Comparison of ENCODE assay signal across 22 mouse cellular contexts in genomic region chr3:26916607-26917006, GRCm38 (mm10).
A peak's percentile ranks its signal among the peaks of the same experiment; 100 is the strongest.
DNase-seq lines count a peak whose midpoint lies in the region; ATAC-seq and TF ChIP-seq lines count a peak whose summit lies in the region.
"Had no signal": no experiment of that assay in that cellular context is flagged by ENCODE, and none has a peak within 500 bp of the region (broad histone marks: within the 10 kb centered on the region; RNA-seq: fewer than 3 reads in every experiment).

No protein-coding gene starts in this region.

- peaks cover 1% of the 10 kb centered on the region for H3K9me3 ChIP-seq in megakaryocyte, embryonic 14.5 days
- H3K9me3 ChIP-seq in CH12.LX (replicated peaks; ENCODE audit: low read length): no peaks in the 10 kb centered on the region
- H3K9me3 ChIP-seq in MEL (replicated peaks; ENCODE audit: insufficient read depth, low read length): no peaks in the 10 kb centered on the region
- no peaks in the 10 kb centered on the region for H3K9me3 ChIP-seq in forebrain, embryonic 14.5 days (replicated peaks; ENCODE audit: control insufficient read depth, low read length)
- no peaks in the 10 kb centered on the region for H3K9me3 ChIP-seq in kidney, embryonic 15.5 days (replicated peaks)
- H3K9me3 ChIP-seq: G1E had no signal

- H3K4me3 ChIP-seq in megakaryocyte, embryonic 14.5 days (replicated peaks): peak overlapping the region; percentile 16
- H3K4me3 ChIP-seq in CH12.LX (replicated peaks in 1 of 3; ENCODE audit: low read depth in 2 of 3, low read length in 2 of 3, poor library complexity in 1 of 3): no peak overlapping the region
- H3K4me3 ChIP-seq in MEL (ENCODE audit: control insufficient read depth in 1 of 2, insufficient read depth in 1 of 2, low read depth in 2 of 2, low read length in 2 of 2): no peak overlapping the region
- no peak overlapping the region for H3K4me3 ChIP-seq in forebrain, embryonic 14.5 days (ENCODE audit: low read depth, low read length)
- H3K4me3 ChIP-seq in kidney, embryonic 15.5 days (replicated peaks): no peak overlapping the region

- no peak for TF ChIP-seq POLR2A in CH12.LX (IDR thresholded peaks at IDR 0.05; ENCODE audit: low read depth, low read length)
- no peak for TF ChIP-seq POLR2A in MEL (IDR thresholded peaks at IDR 0.05; ENCODE audit: control insufficient read depth in 1 of 2, insufficient read depth in 1 of 2, low read depth in 1 of 2, low read length in 2 of 2, poor library complexity in 1 of 2)

- WGBS in forebrain, embryonic 14.5 days: 79% methylated on average over 1 of the region's 1 CpGs
- 64% methylated on average over 1 of the region's 1 CpGs for WGBS in kidney, embryonic 15.5 days

- DNase-seq in CH12.LX (ENCODE audit: extremely low read depth) (peak; percentile 51), MEL (ENCODE audit: low read depth, low spot score) (no peak)
- no peak for DNase-seq in forebrain, embryonic 14.5 days (ENCODE audit: low spot score)
- DNase-seq: adrenal gland, adult 2 months; adrenal gland, adult 8-10 months; adrenal gland, postnatal 10 days; adrenal gland, postnatal 14 days; adrenal gland, postnatal 25 days; adrenal gland, postnatal 36 days; B cell, adult 2 months; cerebellum, adult 11 months; cerebellum, adult 11-12 months; cerebellum, adult 18-20 months; cerebellum, adult 2 months; cerebellum, adult 8-10 months had no signal

- H3K27ac ChIP-seq in CH12.LX (ENCODE audit: insufficient read depth, low read depth): no peak overlapping the region
- no peak overlapping the region for H3K27ac ChIP-seq in MEL (ENCODE audit: control insufficient read depth, low read depth, low read length)
- H3K27ac ChIP-seq in forebrain, embryonic 14.5 days (ENCODE audit: low read depth, low read length): no peak overlapping the region
- no peak overlapping the region for H3K27ac ChIP-seq in kidney, embryonic 15.5 days

- no peak overlapping the region for H3K4me2 ChIP-seq in CH12.LX (ENCODE audit: insufficient read depth, low read depth, poor library complexity, severe bottlenecking)
- no peak overlapping the region for H3K4me2 ChIP-seq in forebrain, embryonic 14.5 days (ENCODE audit: low read length)
- H3K4me2 ChIP-seq in kidney, embryonic 15.5 days: no peak overlapping the region

- H3K27me3 ChIP-seq in megakaryocyte, embryonic 14.5 days (replicated peaks): no peaks in the 10 kb centered on the region
- H3K27me3 ChIP-seq in CH12.LX (replicated peaks): no peaks in the 10 kb centered on the region
- no peaks in the 10 kb centered on the region for H3K27me3 ChIP-seq in MEL (ENCODE audit: control insufficient read depth in 1 of 2, insufficient read depth in 2 of 2, low read length in 2 of 2)
- no peaks in the 10 kb centered on the region for H3K27me3 ChIP-seq in forebrain, embryonic 14.5 days (replicated peaks; ENCODE audit: control insufficient read depth, insufficient read depth, low read length)
- H3K27me3 ChIP-seq in kidney, embryonic 15.5 days: no peaks in the 10 kb centered on the region

- TF ChIP-seq EP300 in CH12.LX (IDR thresholded peaks at IDR 0.05; ENCODE audit: low read length) (peak; percentile 83), MEL (IDR thresholded peaks at IDR 0.05; ENCODE audit: low read depth in 1 of 2, low read length in 2 of 2) (no peak)

- no peaks in the 10 kb centered on the region for H3K79me2 ChIP-seq in CH12.LX (replicated peaks; ENCODE audit: control insufficient read depth, extremely low read depth, insufficient read depth, poor library complexity, severe bottlenecking)
- no peaks in the 10 kb centered on the region for H3K79me2 ChIP-seq in MEL (ENCODE audit: control insufficient read depth, insufficient read depth, low read length, poor library complexity)

- no peak for TF ChIP-seq RAD21 in CH12.LX (IDR thresholded peaks at IDR 0.05; ENCODE audit: low read depth, low read length)
- TF ChIP-seq RAD21 in MEL (IDR thresholded peaks at IDR 0.05; ENCODE audit: low read depth, low read length): no peak

- H3K9ac ChIP-seq in CH12.LX (ENCODE audit: insufficient read depth, low read depth) (no peak overlapping the region), MEL (ENCODE audit: control insufficient read depth, low read depth, low read length, poor library complexity, severe bottlenecking) (no peak overlapping the region)
- H3K9ac ChIP-seq in forebrain, embryonic 14.5 days (ENCODE audit: low read length): no peak overlapping the region
- no peak overlapping the region for H3K9ac ChIP-seq in kidney, embryonic 15.5 days

- ATAC-seq in megakaryocyte, adult 5-6 weeks (ENCODE audit: poor library complexity, severe bottlenecking): no peak
- no peak for ATAC-seq in forebrain, embryonic 14.5 days
- no peak for ATAC-seq in kidney, embryonic 15.5 days (replicated peaks; ENCODE audit: low FRiP score)
- ATAC-seq: activated CD4-positive, CD25-positive, alpha-beta regulatory T cell, adult 4 months; CD4-positive, CD25-positive, alpha-beta regulatory T cell, adult 4 months; Patski had no signal

- TF ChIP-seq CTCF in CH12.LX (conservative IDR thresholded peaks at IDR 0.05 in 1 of 2, IDR thresholded peaks at IDR 0.05 in 1 of 2; ENCODE audit: low read depth in 2 of 2, low read length in 2 of 2) (no peak), MEL (IDR thresholded peaks at IDR 0.05 in 2 of 3, conservative IDR thresholded peaks at IDR 0.05 in 1 of 3; ENCODE audit: control insufficient read depth in 1 of 3, insufficient read depth in 1 of 3, low read depth in 2 of 3, low read length in 3 of 3, poor library complexity in 1 of 3, severe bottlenecking in 1 of 3) (no peak)

- H3K36me3 ChIP-seq in megakaryocyte, embryonic 14.5 days (replicated peaks; ENCODE audit: low read length): no peaks in the 10 kb centered on the region
- H3K36me3 ChIP-seq in CH12.LX (replicated peaks in 1 of 2; ENCODE audit: control insufficient read depth in 1 of 2, insufficient read depth in 1 of 2, low read length in 1 of 2): no peaks in the 10 kb centered on the region
- H3K36me3 ChIP-seq in MEL (ENCODE audit: control insufficient read depth in 1 of 2, insufficient read depth in 2 of 2, low read length in 2 of 2): no peaks in the 10 kb centered on the region
- H3K36me3 ChIP-seq in forebrain, embryonic 14.5 days (ENCODE audit: control insufficient read depth, insufficient read depth, low read length): no peaks in the 10 kb centered on the region
- H3K36me3 ChIP-seq in kidney, embryonic 15.5 days: no peaks in the 10 kb centered on the region
- H3K36me3 ChIP-seq: G1E had no signal

- dilution Hi-C loops in CH12.LX (cut with MboI; ENCODE audit: extremely low pct_ligation_motif_present, extremely low pct_unique_long_range_greater_than_20kb, low sequenced_read_pairs): no loop called here

- in situ Hi-C loops in CH12.LX (cut with MboI; ENCODE audit: low pct_ligation_motif_present, low pct_unique_long_range_greater_than_20kb, low sequenced_read_pairs): no loop called here

- no peaks in the 10 kb centered on the region for H3K4me1 ChIP-seq in megakaryocyte, embryonic 14.5 days
- H3K4me1 ChIP-seq in CH12.LX (ENCODE audit: control insufficient read depth in 1 of 2, insufficient read depth in 2 of 2) (peaks cover 0 to 15% of the 10 kb centered on the region in 2 experiments; a peak in 2 of 4 replicates), MEL (ENCODE audit: control insufficient read depth in 1 of 2, insufficient read depth in 2 of 2, low read length in 2 of 2) (no peaks in the 10 kb centered on the region)
- no peaks in the 10 kb centered on the region for H3K4me1 ChIP-seq in forebrain, embryonic 14.5 days (ENCODE audit: control insufficient read depth, insufficient read depth, low read length)
- no peaks in the 10 kb centered on the region for H3K4me1 ChIP-seq in kidney, embryonic 15.5 days

TF ChIP-seq in CH12.LX, 34 proteins besides CTCF, POLR2A, EP300 and RAD21:
- TF ChIP-seq ETS1 (conservative IDR thresholded peaks at IDR 0.05; ENCODE audit: low read depth, low read length) (peak; percentile 93), JUND (conservative IDR thresholded peaks at IDR 0.05; ENCODE audit: low read depth, low read length) (0 out of 2 replicates have a peak, but pooled peaks have one; percentile 22), CHD2 (IDR thresholded peaks at IDR 0.05; ENCODE audit: low read length) (no peak), IRF4 (IDR thresholded peaks at IDR 0.05; ENCODE audit: low read depth, low read length) (peak; percentile 89), MYC (IDR thresholded peaks at IDR 0.05; ENCODE audit: low read depth, low read length) (no peak), SMC3 (IDR thresholded peaks at IDR 0.05; ENCODE audit: low read depth, low read length) (no peak)
TF ChIP-seq in CH12.LX: peak in this region for 3.

TF ChIP-seq in MEL, 35 proteins besides CTCF, POLR2A, EP300 and RAD21:
- TF ChIP-seq ZC3H11A (IDR thresholded peaks at IDR 0.05; ENCODE audit: low read depth, low read length) (no peak), ETS1 (IDR thresholded peaks at IDR 0.05; ENCODE audit: low read depth, low read length) (peak; percentile 43; the same call in 1 of the 2 replicates)
